Mouse (Mus musculus): Measurements from ENCODE around the gene Slco2b1. TPM values are rescaled to one million over a fixed set of nuclear protein-coding genes. Genes with fewer than 3 reads are reported as not detected.

Slco2b1 gene
- polyA plus RNA-seq, 1 experiment from 2014 or later = 1.4 TPM

- 85% methylated on average over 16 of the region's 16 CpGs for WGBS
- H3K9me3 ChIP-seq = no peaks in the 10 kb centered on the region
- H3K27me3 ChIP-seq = no peaks in the 10 kb centered on the region
- no peak overlapping the region for H3K9ac ChIP-seq (replicated peaks)
- no peak overlapping the region for H3K4me3 ChIP-seq (replicated peaks)
- no peak for ATAC-seq (ENCODE audit: insufficient number of reproducible peaks, insufficient read depth, low FRiP score, low TSS enrichment, low read depth)
- H3K4me1 ChIP-seq (replicated peaks) = peaks cover 10% of the 10 kb centered on the region
- H3K4me2 ChIP-seq = no peak overlapping the region
- no peak overlapping the region for H3K27ac ChIP-seq
- no peaks in the 10 kb centered on the region for H3K36me3 ChIP-seq
These were observed 44.0 kb downstream of the Slco2b1 start for GRCm38 (mm10) chr7:99667096-99667495.

DNA sequence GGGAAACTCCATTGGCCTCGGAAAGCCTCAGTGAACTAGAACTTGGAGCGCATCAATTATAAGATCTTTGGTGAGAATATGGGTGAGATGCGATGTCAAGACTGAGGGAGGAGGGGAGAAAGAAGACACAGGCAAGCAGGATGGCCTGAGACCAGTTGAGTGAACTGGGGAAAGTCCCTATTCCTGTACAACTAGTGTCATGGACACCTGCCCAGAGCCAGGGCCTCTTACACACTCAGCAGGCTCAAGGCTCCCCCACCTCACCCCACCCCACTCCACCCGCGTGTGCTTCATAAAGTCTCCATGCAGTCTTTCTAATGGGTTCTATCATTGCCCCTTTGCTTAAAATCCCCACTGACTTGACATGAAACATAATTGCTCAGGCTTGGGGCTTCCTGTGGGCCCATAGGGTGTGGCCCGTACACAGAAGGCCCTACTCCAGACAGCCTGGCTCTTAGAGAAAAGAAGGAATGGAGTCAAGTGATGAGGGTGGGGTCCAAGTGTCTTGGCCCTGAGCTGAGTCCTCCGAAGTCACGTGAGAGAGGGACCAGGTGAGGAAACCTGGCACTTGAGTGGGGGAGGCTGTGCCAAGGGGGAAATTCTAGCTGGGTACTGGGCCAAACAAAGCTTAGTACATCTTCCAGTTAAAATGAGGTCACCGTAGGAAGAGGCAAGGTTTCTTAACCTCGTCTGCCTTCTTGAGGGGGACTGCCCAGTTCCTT lies 45.2 kb downstream of the Slco2b1 start:
- no peak for ATAC-seq (ENCODE audit: insufficient number of reproducible peaks, insufficient read depth, low FRiP score, low TSS enrichment, low read depth)
- H3K27me3 ChIP-seq = peaks cover 3% of the 10 kb centered on the region
- H3K36me3 ChIP-seq = no peaks in the 10 kb centered on the region
- H3K9ac ChIP-seq (replicated peaks) = no peak overlapping the region
- no peak overlapping the region for H3K4me3 ChIP-seq (replicated peaks)
- WGBS = 88% methylated on average over 10 of the region's 10 CpGs
- no peak overlapping the region for H3K4me2 ChIP-seq
- no peak overlapping the region for H3K27ac ChIP-seq
- H3K9me3 ChIP-seq = no peaks in the 10 kb centered on the region
- peaks cover 10% of the 10 kb centered on the region for H3K4me1 ChIP-seq (replicated peaks)

- no peak overlapping the region for H3K27ac ChIP-seq
- H3K4me3 ChIP-seq (replicated peaks) = no peak overlapping the region
- H3K4me1 ChIP-seq (replicated peaks) = peaks cover 10% of the 10 kb centered on the region
- no peaks in the 10 kb centered on the region for H3K36me3 ChIP-seq
- no peaks in the 10 kb centered on the region for H3K9me3 ChIP-seq
- WGBS = 58% methylated on average over 11 of the region's 11 CpGs
- peaks cover 4% of the 10 kb centered on the region for H3K27me3 ChIP-seq
- no peak overlapping the region for H3K4me2 ChIP-seq
- ATAC-seq (ENCODE audit: insufficient number of reproducible peaks, insufficient read depth, low FRiP score, low TSS enrichment, low read depth) = no peak
- no peak overlapping the region for H3K9ac ChIP-seq (replicated peaks)
These were observed 46.3 kb downstream of the Slco2b1 start for GRCm38 (mm10) chr7:99664571-99665485.

- Histone ChIP-seq H3K27me3 (peaks cover 4% of the 10 kb centered on the region), H3K27ac (no peak overlapping the region), H3K36me3 (no peaks in the 10 kb centered on the region), H3K4me3 (replicated peaks) (no peak overlapping the region), H3K4me1 (replicated peaks) (peaks cover 5% of the 10 kb centered on the region), H3K9ac (replicated peaks) (no peak overlapping the region), H3K4me2 (no peak overlapping the region), H3K9me3 (no peaks in the 10 kb centered on the region)
- no peak for ATAC-seq (ENCODE audit: insufficient number of reproducible peaks, insufficient read depth, low FRiP score, low TSS enrichment, low read depth)
- 86% methylated on average over 9 of the region's 9 CpGs for WGBS
These were observed 47.5 kb downstream of the Slco2b1 start for GRCm38 (mm10) chr7:99663507-99664220.

DNA sequence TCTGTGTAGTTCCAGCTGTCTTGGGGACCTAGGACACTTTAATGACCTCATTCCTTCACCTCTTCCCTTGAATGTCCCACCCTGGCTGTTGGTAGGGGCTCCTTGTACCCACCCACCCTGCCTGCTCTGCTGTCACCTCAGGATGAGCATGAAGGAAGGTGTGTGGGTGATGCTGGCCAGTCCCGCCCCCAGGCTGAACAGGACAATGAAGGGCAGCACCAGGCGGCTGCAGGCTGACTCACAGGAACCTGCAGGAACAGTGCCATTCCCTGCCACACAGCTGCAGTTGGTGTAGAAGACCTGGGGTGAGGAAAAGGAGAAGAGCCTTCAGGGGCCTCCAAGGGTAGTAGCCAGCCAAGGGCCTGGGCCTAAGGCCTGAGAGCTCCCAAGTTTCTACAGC lies 48.8 kb downstream of the Slco2b1 start:
- Histone ChIP-seq H3K27me3 (peaks cover 4% of the 10 kb centered on the region), H3K9me3 (no peaks in the 10 kb centered on the region), H3K4me1 (replicated peaks) (peaks cover 4% of the 10 kb centered on the region; the same call in 1 of the 2 replicates), H3K4me3 (replicated peaks) (no peak overlapping the region), H3K4me2 (no peak overlapping the region), H3K9ac (replicated peaks) (no peak overlapping the region), H3K36me3 (no peaks in the 10 kb centered on the region), H3K27ac (no peak overlapping the region)
- WGBS = 70% methylated on average over 2 of the region's 2 CpGs
- no peak for ATAC-seq (ENCODE audit: insufficient number of reproducible peaks, insufficient read depth, low FRiP score, low TSS enrichment, low read depth)

- WGBS = 70% methylated on average over 14 of the region's 14 CpGs
- Histone ChIP-seq H3K4me1 (replicated peaks) (peaks cover 4% of the 10 kb centered on the region; the same call in 1 of the 2 replicates), H3K27ac (no peak overlapping the region), H3K4me3 (replicated peaks) (no peak overlapping the region), H3K27me3 (peaks cover 8% of the 10 kb centered on the region), H3K9ac (replicated peaks) (no peak overlapping the region), H3K36me3 (no peaks in the 10 kb centered on the region), H3K4me2 (no peak overlapping the region), H3K9me3 (no peaks in the 10 kb centered on the region)
- ATAC-seq (ENCODE audit: insufficient number of reproducible peaks, insufficient read depth, low FRiP score, low TSS enrichment, low read depth) = no peak
These were observed 49.4 kb downstream of the Slco2b1 start for GRCm38 (mm10) chr7:99661571-99662230.

GRCm38 (mm10) chr7:99661071-99661470 lies 50.1 kb downstream of the Slco2b1 start:
- no peak for ATAC-seq (ENCODE audit: insufficient number of reproducible peaks, insufficient read depth, low FRiP score, low TSS enrichment, low read depth)
- 88% methylated on average over 9 of the region's 9 CpGs for WGBS
- no peak overlapping the region for H3K9ac ChIP-seq (replicated peaks)
- no peak overlapping the region for H3K4me2 ChIP-seq
- H3K4me3 ChIP-seq (replicated peaks) = no peak overlapping the region
- H3K9me3 ChIP-seq = no peaks in the 10 kb centered on the region
- H3K27ac ChIP-seq = no peak overlapping the region
- peaks cover 4% of the 10 kb centered on the region; the same call in 1 of the 2 replicates for H3K4me1 ChIP-seq (replicated peaks)
- no peaks in the 10 kb centered on the region for H3K36me3 ChIP-seq
- H3K27me3 ChIP-seq = peaks cover 8% of the 10 kb centered on the region

- H3K4me1 ChIP-seq (replicated peaks) = 0 out of 2 replicates have a peak, but pooled peaks cover under 1% of the 10 kb centered on the region
- no peak overlapping the region for H3K27ac ChIP-seq
- H3K4me2 ChIP-seq = no peak overlapping the region
- peak; percentile 77; the same call in 1 of the 2 replicates for ATAC-seq (ENCODE audit: insufficient number of reproducible peaks, insufficient read depth, low FRiP score, low TSS enrichment, low read depth)
- H3K9ac ChIP-seq (replicated peaks) = no peak overlapping the region
- no peaks in the 10 kb centered on the region for H3K36me3 ChIP-seq
- no peak overlapping the region for H3K4me3 ChIP-seq (replicated peaks)
- H3K9me3 ChIP-seq = no peaks in the 10 kb centered on the region
- peaks cover 13% of the 10 kb centered on the region for H3K27me3 ChIP-seq
- 47% methylated on average over 12 of the region's 12 CpGs for WGBS
These were observed 51.6 kb downstream of the Slco2b1 start for GRCm38 (mm10) chr7:99659379-99660029.

GRCm38 (mm10) chr7:99654244-99654643 lies 56.9 kb downstream of the Slco2b1 start:
- Histone ChIP-seq H3K4me3 (replicated peaks) (no peak overlapping the region), H3K36me3 (no peaks in the 10 kb centered on the region), H3K9me3 (no peaks in the 10 kb centered on the region), H3K4me2 (no peak overlapping the region), H3K4me1 (replicated peaks) (no peaks in the 10 kb centered on the region), H3K9ac (replicated peaks) (no peak overlapping the region), H3K27ac (no peak overlapping the region), H3K27me3 (peaks cover 9% of the 10 kb centered on the region)
- WGBS = 82% methylated on average over 11 of the region's 11 CpGs
- no peak for ATAC-seq (ENCODE audit: insufficient number of reproducible peaks, insufficient read depth, low FRiP score, low TSS enrichment, low read depth)

DNA sequence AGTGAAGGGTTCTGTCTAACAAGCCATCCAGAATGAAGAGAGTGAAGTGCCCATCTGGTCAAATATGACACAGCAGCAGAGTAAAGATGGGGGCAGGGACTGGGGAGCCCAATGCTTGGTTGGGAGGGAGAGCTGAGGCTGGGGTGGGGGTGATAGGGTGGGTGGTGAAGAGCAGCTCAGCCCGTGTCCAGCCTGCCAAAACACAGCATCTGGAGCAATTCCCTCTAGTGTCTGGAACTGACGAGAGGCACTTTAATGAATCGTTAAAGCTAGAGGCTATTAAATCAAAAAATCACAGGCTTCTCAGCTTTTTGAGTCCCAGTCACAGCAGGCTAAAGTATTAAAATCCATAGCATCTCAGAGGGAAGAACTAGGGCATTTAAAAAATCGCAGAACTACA lies 61.6 kb downstream of the Slco2b1 start:
- Histone ChIP-seq H3K4me2 (no peak overlapping the region), H3K27me3 (peaks cover 3% of the 10 kb centered on the region; the same call in 1 of the 2 replicates), H3K9ac (replicated peaks) (no peak overlapping the region), H3K9me3 (no peaks in the 10 kb centered on the region), H3K4me1 (replicated peaks) (no peaks in the 10 kb centered on the region), H3K4me3 (replicated peaks) (no peak overlapping the region), H3K27ac (no peak overlapping the region), H3K36me3 (no peaks in the 10 kb centered on the region)
- WGBS = 41% methylated on average over 4 of the region's 4 CpGs
- no peak for ATAC-seq (ENCODE audit: insufficient number of reproducible peaks, insufficient read depth, low FRiP score, low TSS enrichment, low read depth)
